ENCODE assay signal across 29 mouse cellular contexts in genomic region chr3:37235025-37235424, GRCm38 (mm10). TPM values are rescaled to one million over a fixed set of nuclear protein-coding genes. Genes with fewer than 3 reads are reported as not detected.
"Had no signal": no experiment of that assay in that cellular context is flagged by ENCODE, and none has a peak within 500 bp of the region (broad histone marks: within the 10 kb centered on the region; RNA-seq: fewer than 3 reads in every experiment).

No protein-coding gene starts in this region.

- H3K9me3 ChIP-seq: heart, embryonic 10.5 days; heart, embryonic 12.5 days; hindbrain, embryonic 10.5 days; hindbrain, embryonic 13.5 days; intestine, embryonic 15.5 days; limb, embryonic 10.5 days; limb, embryonic 12.5 days; liver, embryonic 13.5 days; liver, embryonic 15.5 days had no signal

- ATAC-seq: hindbrain, embryonic 16.5 days; inflammation-experienced regulatory T-cells, adult 6 months; intestine, embryonic 15.5 days; intestine, postnatal 0 days had no signal

- H3K4me3 ChIP-seq: gastrocnemius, adult 2 months; heart, embryonic 10.5 days; heart, embryonic 12.5 days; hindbrain, embryonic 10.5 days; hindbrain, embryonic 13.5 days; intestine, embryonic 15.5 days; layer of hippocampus, adult 2 months; left cerebral cortex, adult 2 months; limb, embryonic 10.5 days; limb, embryonic 12.5 days; liver, embryonic 13.5 days; liver, embryonic 15.5 days had no signal

- DNase-seq: gastrocnemius, adult 2 months; gastrocnemius, postnatal 10 days; gastrocnemius, postnatal 25 days; heart, adult 18-20 months; heart, postnatal 10 days; heart, postnatal 4 days; kidney, adult 18-20 months; kidney, postnatal 10 days; kidney, postnatal 36 days; liver; liver, embryonic 13.5 days had no signal

- H3K27ac ChIP-seq: gastrocnemius, adult 2 months; heart, embryonic 10.5 days; hindbrain, embryonic 10.5 days; hindbrain, embryonic 13.5 days; intestine, embryonic 15.5 days; layer of hippocampus, adult 2 months; left cerebral cortex, adult 2 months; limb, embryonic 10.5 days; limb, embryonic 12.5 days; liver, embryonic 13.5 days; liver, embryonic 15.5 days had no signal

- H3K4me2 ChIP-seq: heart, embryonic 12.5 days; hindbrain, embryonic 13.5 days; intestine, embryonic 15.5 days; limb, embryonic 12.5 days; liver, embryonic 11.5 days; liver, embryonic 13.5 days; liver, embryonic 15.5 days had no signal

- H3K36me3 ChIP-seq: heart, embryonic 10.5 days; heart, embryonic 12.5 days; hindbrain, embryonic 10.5 days; hindbrain, embryonic 13.5 days; intestine, embryonic 15.5 days; limb, embryonic 10.5 days; limb, embryonic 12.5 days; liver, embryonic 13.5 days; liver, embryonic 15.5 days had no signal

- H3K4me1 ChIP-seq: heart, embryonic 10.5 days; heart, embryonic 12.5 days; hindbrain, embryonic 10.5 days; hindbrain, embryonic 13.5 days; intestine, embryonic 15.5 days; limb, embryonic 10.5 days; limb, embryonic 12.5 days; liver, embryonic 13.5 days; liver, embryonic 15.5 days had no signal

- H3K9ac ChIP-seq: heart, embryonic 12.5 days; hindbrain, embryonic 13.5 days; intestine, embryonic 15.5 days; limb, embryonic 12.5 days; liver, embryonic 13.5 days; liver, embryonic 15.5 days had no signal

- H3K27me3 ChIP-seq: heart, embryonic 12.5 days; hindbrain, embryonic 13.5 days; intestine, embryonic 15.5 days; limb, embryonic 12.5 days; liver, embryonic 13.5 days had no signal

RNA-seq across cellular contexts. Expression of gene Il21, which starts 2.6 kb away (rescaled TPM):
- polyA plus RNA-seq: frontal cortex, adult 2 months; heart, embryonic 10.5 days; heart, embryonic 12.5 days; heart, embryonic 14.5 days; heart, embryonic 16.5 days; hindbrain, embryonic 10.5 days; hindbrain, embryonic 13.5 days; hindbrain, embryonic 16.5 days; intestine, embryonic 15.5 days; intestine, postnatal 0 days; limb, embryonic 10.5 days; limb, embryonic 12.5 days; limb, embryonic 14.5 days; liver, embryonic 11.5 days; liver, embryonic 13.5 days; liver, embryonic 15.5 days had no signal
